Comparison of ENCODE assay signal across 12 mouse cellular contexts in genomic region chr11:58796850-58797249, GRCm38 (mm10). TPM values are rescaled to one million over a fixed set of nuclear protein-coding genes. Genes with fewer than 3 reads are reported as not detected.
A peak's percentile ranks its signal among the peaks of the same experiment; 100 is the strongest.
DNase-seq lines count a peak whose midpoint lies in the region.
"Had no signal": no experiment of that assay in that cellular context is flagged by ENCODE, and none has a peak within 500 bp of the region (broad histone marks: within the 10 kb centered on the region; RNA-seq: fewer than 3 reads in every experiment).

No protein-coding gene starts in this region.

- intact Hi-C loops in gastrocnemius, postnatal 14 days (cut with DNase I; ENCODE audit: low total_unique reads) = no loop called here

- peak; percentile 10 for DNase-seq in gastrocnemius, postnatal 14 days
- DNase-seq in gastrocnemius, postnatal 4 days (ENCODE audit: low spot score in 2 of 2) = no peak
- peak; percentile 26 to 47 for DNase-seq in frontal cortex, postnatal 10 days (ENCODE audit: low spot score in 2 of 2)
- peak; percentile 69 to 78 for DNase-seq in layer of hippocampus, postnatal 14 days (ENCODE audit: low spot score in 2 of 2)
- DNase-seq in right cerebral cortex, adult 2 months (ENCODE audit: low spot score in 2 of 2) = peak; percentile 85 to 86
- DNase-seq in adrenal gland, adult (ENCODE audit: inconsistent age in 2 of 2, low spot score in 1 of 2) = no peak
- no peak for DNase-seq in adrenal gland, postnatal 25 days
- DNase-seq in kidney, adult 8-10 months = no peak
- DNase-seq: embryo, embryonic 11 days; thymus, postnatal 4 days had no signal

RNA-seq across cellular contexts. Expression of gene Fam183b, which starts 4.9 kb away (rescaled TPM):
- not detected for total RNA-seq in gastrocnemius, postnatal 14 days (2021)
- total RNA-seq in gastrocnemius, postnatal 4 days (2021) = under 1 TPM in 1 of 2 experiments, not detected in 1; 0.52 TPM
- 1 to 10 TPM; 6.0 to 6.1 TPM for total RNA-seq in layer of hippocampus, postnatal 14 days (2021)
- 3.3 and 4.5 TPM in 2 replicates for total RNA-seq in adrenal gland, postnatal 25 days (2021)
- total RNA-seq: granulocyte monocyte progenitor cell, adult 5-6 weeks; heart, postnatal 25 days had no signal

RNA-seq across cellular contexts. Expression of gene Olfr314, which starts 14.1 kb away (rescaled TPM):
- total RNA-seq in gastrocnemius, postnatal 14 days (2021) = not detected
- not detected for total RNA-seq in gastrocnemius, postnatal 4 days (2021)
- total RNA-seq in layer of hippocampus, postnatal 14 days (2021) = not detected
- total RNA-seq in adrenal gland, postnatal 25 days (2021) = not detected in 2 replicates
- total RNA-seq: granulocyte monocyte progenitor cell, adult 5-6 weeks; heart, postnatal 25 days had no signal

RNA-seq across cellular contexts. Expression of gene Olfr313, which starts 17.9 kb away (rescaled TPM):
- not detected for total RNA-seq in gastrocnemius, postnatal 14 days (2021)
- total RNA-seq in gastrocnemius, postnatal 4 days (2021) = not detected
- not detected for total RNA-seq in layer of hippocampus, postnatal 14 days (2021)
- not detected in 2 replicates for total RNA-seq in adrenal gland, postnatal 25 days (2021)
- total RNA-seq: granulocyte monocyte progenitor cell, adult 5-6 weeks; heart, postnatal 25 days had no signal

RNA-seq across cellular contexts. Expression of gene Olfr315, which starts 23.9 kb away (rescaled TPM):
- total RNA-seq in gastrocnemius, postnatal 14 days (2021) = not detected
- not detected for total RNA-seq in gastrocnemius, postnatal 4 days (2021)
- total RNA-seq in layer of hippocampus, postnatal 14 days (2021) = not detected
- not detected in 2 replicates for total RNA-seq in adrenal gland, postnatal 25 days (2021)
- total RNA-seq: granulocyte monocyte progenitor cell, adult 5-6 weeks; heart, postnatal 25 days had no signal

RNA-seq across cellular contexts. Expression of gene Olfr312, which starts 32.2 kb away (rescaled TPM):
- total RNA-seq in gastrocnemius, postnatal 14 days (2021) = not detected
- total RNA-seq in gastrocnemius, postnatal 4 days (2021) = not detected
- total RNA-seq in layer of hippocampus, postnatal 14 days (2021) = not detected
- not detected in 2 replicates for total RNA-seq in adrenal gland, postnatal 25 days (2021)
- total RNA-seq: granulocyte monocyte progenitor cell, adult 5-6 weeks; heart, postnatal 25 days had no signal

Comparison
In these comparisons a context has a peak if more than half of its experiments do, and no peak if none do; other contexts are left out.
1. DNase-seq: peak in gastrocnemius, postnatal 14 days (single experiment), frontal cortex, postnatal 10 days (2 of 2), layer of hippocampus, postnatal 14 days (2 of 2) and right cerebral cortex, adult 2 months (2 of 2); none in gastrocnemius, postnatal 4 days (0 of 2), adrenal gland, adult (0 of 2), adrenal gland, postnatal 25 days (single experiment) and kidney, adult 8-10 months (0 of 2).